Mouse (Mus musculus) liver, postnatal 0 days (tissue): ENCODE measurements around the gene Il1rapl1. TPM values are rescaled to one million over a fixed set of nuclear protein-coding genes. Genes with fewer than 3 reads are reported as not detected.

ENCODE experiments used
- ATAC-seq: fragments of 200-750 bp; cut with Nextera tagmentation; 2 replicates; pipeline ENCODE4 v1.8.0; 2017; ENCODE audit warnings: mild to moderate bottlenecking, moderate library complexity
- DNase-seq: peaks from one replicate; pipeline ENCODE4 v3.0.0-alpha.2; 2016
- H3K27ac ChIP-seq: fragments of 300-500 bp; sonication (generic); 2 replicates; pipeline ENCODE4 v1.5.1; 2014; ENCODE audit warnings: antibody characterized with exemption, moderate library complexity, mild to moderate bottlenecking, low read depth
- H3K27me3 ChIP-seq: fragments of 300-500 bp; sonication (generic); 2 replicates; pipeline ENCODE4 v1.6.1; 2014; ENCODE audit warnings: low read length, control low read depth, mixed read lengths; ENCODE audit not compliant: insufficient read depth
- H3K36me3 ChIP-seq: fragments of 300-500 bp; sonication (generic); replicated peaks from 2 replicates; pipeline ENCODE4 v1.6.1; 2014; ENCODE audit warnings: mild to moderate bottlenecking, control low read depth, low read length, moderate library complexity, mixed read lengths; ENCODE audit not compliant: insufficient read depth
- H3K4me1 ChIP-seq: fragments of 300-500 bp; sonication (generic); 2 replicates; pipeline ENCODE4 v1.6.1; 2014; ENCODE audit warnings: antibody characterized with exemption, mild to moderate bottlenecking, control low read depth; ENCODE audit not compliant: insufficient read depth
- H3K4me2 ChIP-seq: fragments of 300-500 bp; sonication (generic); 2 replicates; pipeline ENCODE4 v1.6.1; 2014; ENCODE audit warnings: low read depth, mild to moderate bottlenecking, low read length, moderate library complexity, mixed read lengths
- H3K4me3 ChIP-seq: fragments of 300-500 bp; sonication (generic); 2 replicates; pipeline ENCODE4 v1.5.1; 2014; ENCODE audit warnings: low read depth, low read length
- H3K9ac ChIP-seq: fragments of 300-500 bp; sonication (generic); replicated peaks from 2 replicates; pipeline ENCODE4 v1.6.1; 2014; ENCODE audit warnings: mild to moderate bottlenecking, moderate library complexity
- H3K9me3 ChIP-seq: fragments of 300-500 bp; sonication (generic); 2 replicates; pipeline ENCODE4 v1.6.1; 2016; ENCODE audit warnings: mild to moderate bottlenecking, control low read depth, low read length, mixed read lengths
- CTCF ChIP-seq: sonication (generic); IDR thresholded peaks from 2 replicates; pipeline ENCODE4 v1.5.1; 2016; ENCODE audit warnings: antibody characterized with exemption, low read depth
- EP300 ChIP-seq: IDR thresholded peaks from 2 replicates; pipeline ENCODE4 v1.6.1; 2016; ENCODE audit warnings: antibody characterized with exemption, low read depth, mild to moderate bottlenecking
- WGBS: fragments of 180-500 bp; shearing (Covaris S2); extraction: QIAGEN DNeasy Blood & Tissue Kit; methylation state at CpG from one replicate; pipeline ENCODE4 v1.1.7; 2014; ENCODE audit not compliant: insufficient replicate concordance; 5-methylcytosine and 5-hydroxymethylcytosine counted together
- polyA plus RNA-seq: library from polyadenylated mRNA; unstranded; fragments of >200 nt; fragmentation: Nextera tagmentation; extraction: Ambion mirVana; gene quantifications from 2 replicates; pipeline ENCODE4 v1.2.1, GENCODE M21; 2015

Gene Il1rapl1
- polyA plus RNA-seq, 1 experiment from 2014 or later = not detected

DNA sequence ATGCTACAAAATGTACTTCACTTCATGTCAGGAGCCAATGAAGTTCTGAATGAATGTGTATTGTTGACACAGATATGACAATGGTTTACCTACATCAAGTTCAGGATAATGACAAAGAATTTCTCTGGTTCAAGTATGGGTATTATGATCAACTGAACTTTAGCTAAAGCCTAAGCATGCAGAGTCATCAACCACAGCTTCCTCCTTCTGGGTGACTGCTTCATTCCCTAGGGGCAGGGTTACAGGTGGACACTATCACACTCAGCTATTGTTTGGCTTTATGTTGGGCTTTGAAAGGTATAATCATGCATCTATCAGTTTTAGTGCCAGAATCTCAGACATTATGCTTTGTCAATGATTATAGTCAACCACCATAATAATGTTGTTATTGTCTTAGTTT, 1166.3 kb downstream of the Il1rapl1 start:
- ATAC-seq (no peak), DNase-seq (no peak)
- H3K9me3 ChIP-seq = no peaks in the 10 kb centered on the region
- no peak overlapping the region for H3K4me2 ChIP-seq
- no peak overlapping the region for H3K27ac ChIP-seq
- no peak for TF ChIP-seq EP300
- no peak for TF ChIP-seq CTCF
- no peak overlapping the region for H3K4me3 ChIP-seq
- H3K27me3 ChIP-seq = no peaks in the 10 kb centered on the region
- no peaks in the 10 kb centered on the region for H3K4me1 ChIP-seq
- no peaks in the 10 kb centered on the region for H3K36me3 ChIP-seq
- H3K9ac ChIP-seq = no peak overlapping the region

- WGBS = 63% methylated on average over 2 of the region's 2 CpGs
These were observed 1260.6 kb downstream of the Il1rapl1 start for GRCm38 (mm10) chrX:86854835-86855234.

DNA sequence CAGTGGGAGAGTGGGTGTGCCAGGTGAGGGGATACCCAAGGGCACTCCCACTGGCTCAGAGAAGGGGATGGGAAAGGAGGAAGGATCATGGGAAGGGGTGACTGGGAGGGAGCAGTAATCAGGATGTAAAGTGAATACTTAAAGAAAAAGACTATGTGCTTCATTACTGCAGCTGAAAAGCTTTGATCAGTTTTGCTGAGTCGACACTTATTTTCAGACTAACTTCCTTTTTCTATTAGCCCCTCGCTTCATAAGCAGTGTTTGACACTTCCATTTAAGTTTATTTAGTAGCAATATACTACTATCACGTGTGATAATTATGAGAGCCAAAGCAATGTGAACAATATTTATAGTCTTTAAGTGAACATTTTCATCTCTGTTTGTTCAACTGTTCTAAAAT, 1307.2 kb downstream of the Il1rapl1 start:
- no peaks in the 10 kb centered on the region for H3K27me3 ChIP-seq
- H3K27ac ChIP-seq = no peak overlapping the region
- DNase-seq = no peak
- ATAC-seq = no peak
- H3K4me2 ChIP-seq = no peak overlapping the region
- 64% methylated on average over 3 of the region's 3 CpGs for whole genome bisulfite sequencing
- TF ChIP-seq CTCF (no peak), EP300 (no peak)
- no peaks in the 10 kb centered on the region for H3K9me3 ChIP-seq
- H3K4me1 ChIP-seq = no peaks in the 10 kb centered on the region
- no peak overlapping the region for H3K9ac ChIP-seq
- no peak overlapping the region for H3K4me3 ChIP-seq
- no peaks in the 10 kb centered on the region for H3K36me3 ChIP-seq

More at GRCm38 (mm10) chrX:86854835-86855234, 1260.6 kb downstream of the Il1rapl1 start:
- no peak overlapping the region for H3K4me2 ChIP-seq
- no peak overlapping the region for H3K27ac ChIP-seq
- H3K9ac ChIP-seq = no peak overlapping the region
- H3K27me3 ChIP-seq = no peaks in the 10 kb centered on the region
- no peak for TF ChIP-seq CTCF
- TF ChIP-seq EP300 = no peak
- no peaks in the 10 kb centered on the region for H3K36me3 ChIP-seq
- ATAC-seq = no peak
- DNase-seq = no peak
- no peaks in the 10 kb centered on the region for H3K9me3 ChIP-seq
- no peak overlapping the region for H3K4me3 ChIP-seq
- H3K4me1 ChIP-seq = no peaks in the 10 kb centered on the region

DNA sequence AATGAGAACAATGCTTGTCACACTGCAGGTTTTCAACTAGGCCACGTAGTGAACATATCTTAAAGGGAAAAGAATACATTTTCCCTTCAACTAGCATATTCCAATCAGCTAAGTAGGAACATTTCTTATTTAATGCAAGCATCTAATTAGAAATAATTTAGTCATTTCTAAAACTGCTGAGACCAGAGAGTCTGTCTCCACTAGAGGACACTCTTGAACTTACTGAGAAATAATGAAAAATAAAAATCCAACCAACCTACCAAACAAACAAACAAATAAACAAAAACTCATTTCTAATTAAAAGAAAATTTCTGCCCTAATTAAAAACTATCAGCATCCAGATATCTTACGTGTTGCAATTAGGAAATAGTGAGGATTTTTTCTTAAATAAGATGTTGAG, 1312.7 kb downstream of the Il1rapl1 start:
- ATAC-seq = no peak
- Histone ChIP-seq H3K9me3 (no peaks in the 10 kb centered on the region), H3K27me3 (no peaks in the 10 kb centered on the region), H3K36me3 (no peaks in the 10 kb centered on the region), H3K4me3 (no peak overlapping the region), H3K27ac (no peak overlapping the region), H3K4me1 (no peaks in the 10 kb centered on the region), H3K4me2 (no peak overlapping the region), H3K9ac (no peak overlapping the region)
- 65% methylated on average over 2 of the region's 2 CpGs for WGBS
- no peak for DNase-seq
- TF ChIP-seq CTCF (no peak), EP300 (no peak)

DNA sequence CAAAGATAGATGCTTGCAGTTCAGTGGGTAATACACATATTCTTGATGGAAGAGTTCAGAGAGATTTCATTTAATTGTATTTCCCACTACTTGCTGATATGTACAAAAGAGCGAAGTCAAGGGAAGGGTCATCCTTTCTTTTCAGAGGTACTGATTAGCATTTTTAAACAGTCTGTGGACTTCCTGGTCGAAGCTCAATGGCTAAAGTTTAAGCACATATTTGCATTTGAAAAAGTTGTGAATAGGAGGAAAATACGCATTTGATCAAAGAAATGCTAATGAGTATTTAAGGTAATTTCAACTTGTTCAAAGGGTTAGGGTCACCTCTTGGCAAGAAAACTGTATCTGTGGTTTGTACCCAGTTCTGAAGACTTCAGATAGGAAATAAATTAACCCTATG, 1386.6 kb downstream of the Il1rapl1 start:
- Histone ChIP-seq H3K4me1 (no peaks in the 10 kb centered on the region), H3K9me3 (no peaks in the 10 kb centered on the region), H3K4me2 (no peak overlapping the region), H3K36me3 (no peaks in the 10 kb centered on the region), H3K27me3 (no peaks in the 10 kb centered on the region), H3K9ac (no peak overlapping the region), H3K4me3 (no peak overlapping the region), H3K27ac (no peak overlapping the region)
- ATAC-seq = no peak
- no peak for DNase-seq
- 44% methylated on average over 3 of the region's 3 CpGs for WGBS
- TF ChIP-seq EP300 (no peak), CTCF (no peak)
